Mouse (Mus musculus) common myeloid progenitor, adult 5-6 weeks (primary cell): ENCODE results near the gene Ppp3ca. TPM values are rescaled to one million over a fixed set of nuclear protein-coding genes. Genes with fewer than 3 reads are reported as not detected.
"Not testable (repeated sequence)": the region's sequence is repeated elsewhere in the genome, so short reads cannot be mapped to it uniquely, and the experiment has no call there.

Experiments
- ATAC-seq: replicated peaks from 2 replicates; pipeline ENCODE4 v1.8.0; 2016; ENCODE audit warnings: low read depth, mild to moderate bottlenecking, moderate TSS enrichment, inconsistent platforms; ENCODE audit not compliant: poor library complexity, severe bottlenecking
- total RNA-seq: library from RNA; stranded (forward); fragments of 200-1000, 187-1606 nt; gene quantifications from 2 replicates; pipeline ENCODE4 v1.2.3, GENCODE M21; 2017

The Ppp3ca gene
- total RNA-seq, 1 experiment from 2014 or later = 45.0 TPM

- ATAC-seq = peak; percentile 76
Measured at GRCm38 (mm10) chr3:136684191-136684958, 14.5 kb downstream of the Ppp3ca start.

GRCm38 (mm10) chr3:136686429-136686828 lies 16.5 kb downstream of the Ppp3ca start:
- no peak for ATAC-seq

DNA sequence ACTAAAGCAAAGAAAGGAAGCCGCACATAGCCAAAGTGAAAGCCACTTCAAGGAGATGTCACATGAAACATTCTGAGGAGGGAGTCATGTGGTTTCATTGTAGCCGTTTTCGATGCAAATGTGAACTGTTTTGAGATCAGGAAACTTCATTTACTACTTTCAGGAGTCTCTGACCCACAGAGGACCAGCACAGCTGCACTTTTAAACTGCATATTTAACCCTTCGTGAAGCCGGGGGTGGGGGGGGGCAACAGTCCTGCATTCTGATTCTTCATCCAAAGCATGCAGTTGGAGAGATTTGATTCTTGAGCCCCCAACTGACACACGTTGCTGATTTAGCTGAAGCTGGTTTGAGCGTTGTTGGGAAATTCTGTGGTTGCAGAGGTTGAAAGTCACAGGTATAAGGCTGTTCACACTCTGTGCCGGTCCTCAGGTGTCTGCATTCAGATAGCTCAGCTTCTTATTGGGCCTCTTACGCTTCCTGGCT lies 18.2 kb downstream of the Ppp3ca start:
- ATAC-seq = peak; percentile 19; the same call in 1 of the 2 replicates

GRCm38 (mm10) chr3:136689793-136690543 lies 20.0 kb downstream of the Ppp3ca start:
- peak; percentile 64 for ATAC-seq

- peak; percentile 43; the same call in 1 of the 2 replicates for ATAC-seq
Measured at GRCm38 (mm10) chr3:136691984-136692383, 22.1 kb downstream of the Ppp3ca start.

DNA sequence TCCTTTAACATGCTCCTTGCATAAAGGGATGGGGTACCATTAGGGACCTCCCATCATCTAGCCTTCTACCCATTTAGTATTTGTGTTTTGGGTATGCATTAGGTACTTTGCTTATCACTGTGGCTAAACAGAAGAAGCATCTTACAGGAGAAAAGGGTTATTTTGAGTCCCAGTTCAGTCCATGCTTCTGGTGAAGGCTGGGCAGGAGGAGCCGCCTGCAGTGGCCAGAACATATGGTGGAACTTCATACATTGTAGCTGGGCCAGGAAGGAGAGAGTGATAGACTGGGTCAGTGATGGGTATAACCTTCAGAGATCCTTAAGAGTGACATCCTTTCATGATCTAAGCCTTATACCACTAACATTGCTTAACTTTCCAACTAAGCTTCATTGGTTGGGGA lies 23.6 kb downstream of the Ppp3ca start:
- no peak for ATAC-seq

DNA sequence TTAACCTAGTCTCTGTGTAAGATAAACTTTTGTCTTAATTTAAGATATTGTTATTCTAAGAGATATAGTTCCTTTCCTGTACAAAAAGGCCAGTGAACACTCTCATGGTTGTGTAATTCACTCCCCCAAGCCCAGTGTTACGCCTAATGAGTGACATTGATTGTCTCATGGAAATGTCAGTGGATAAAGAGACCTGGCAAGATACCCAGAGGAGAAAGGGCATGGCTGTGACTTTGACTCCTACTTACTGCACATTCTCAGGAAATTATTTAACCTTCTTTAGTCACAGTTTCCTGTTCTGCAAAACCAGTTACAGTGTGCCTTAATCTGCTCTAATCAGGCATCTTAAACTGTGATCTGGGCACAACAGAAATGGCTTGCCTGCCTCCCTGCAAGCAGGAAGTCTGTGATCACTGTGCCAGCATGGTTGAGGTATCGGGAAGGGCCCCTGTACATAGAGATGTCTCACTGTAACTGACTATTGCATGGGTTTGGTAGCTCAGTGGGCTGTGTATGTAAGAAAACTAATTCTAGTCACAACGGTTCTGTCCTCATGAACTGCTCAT lies 27.8 kb downstream of the Ppp3ca start:
- peak; percentile 77 for ATAC-seq

DNA sequence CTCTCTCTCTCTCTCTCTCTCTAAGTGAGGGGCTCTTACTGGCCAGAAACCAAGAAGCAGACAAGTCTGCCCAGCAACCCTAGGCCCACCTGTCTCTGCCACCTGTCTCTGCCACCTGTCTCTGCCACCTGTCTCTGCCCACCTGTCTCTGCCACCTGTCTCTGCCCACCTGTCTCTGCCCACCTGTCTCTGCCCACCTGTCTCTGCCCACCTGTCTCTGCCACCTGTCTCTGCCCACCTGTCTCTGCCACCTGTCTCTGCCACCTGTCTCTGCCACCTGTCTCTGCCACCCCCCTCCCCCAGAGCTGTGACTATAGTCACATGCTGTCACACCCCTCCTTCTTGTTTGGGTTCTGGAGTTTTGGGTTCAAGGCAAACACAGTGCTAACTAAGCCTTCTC lies 29.8 kb downstream of the Ppp3ca start:
- not testable (repeated sequence) for ATAC-seq

DNA sequence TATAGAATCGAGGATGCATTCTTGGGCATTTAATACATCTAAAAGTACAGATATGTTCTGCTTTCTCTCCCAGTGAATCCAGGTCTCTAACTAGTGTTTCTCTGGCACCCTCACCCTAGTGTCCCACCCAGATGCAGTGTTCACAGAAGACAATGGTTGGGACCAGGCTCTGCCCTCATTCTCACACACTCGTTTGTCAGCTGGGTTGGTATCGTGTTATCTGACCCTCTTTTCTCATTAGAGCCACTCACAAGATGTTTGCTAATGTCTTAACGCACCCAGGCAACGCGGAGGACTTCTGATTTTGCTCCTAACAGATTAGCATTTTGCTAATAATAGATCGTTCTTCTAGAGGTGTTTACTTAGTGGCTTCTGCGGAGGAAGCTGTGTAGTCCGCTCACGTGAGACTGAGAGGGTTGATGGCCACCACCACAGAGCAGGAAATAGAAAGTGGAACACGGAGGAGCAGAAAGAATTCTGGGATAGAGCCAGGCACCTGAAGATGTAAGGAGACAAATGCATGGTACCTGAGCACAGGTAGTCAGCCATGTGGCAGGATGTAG lies 30.6 kb downstream of the Ppp3ca start:
- peak; percentile 48 for ATAC-seq

DNA sequence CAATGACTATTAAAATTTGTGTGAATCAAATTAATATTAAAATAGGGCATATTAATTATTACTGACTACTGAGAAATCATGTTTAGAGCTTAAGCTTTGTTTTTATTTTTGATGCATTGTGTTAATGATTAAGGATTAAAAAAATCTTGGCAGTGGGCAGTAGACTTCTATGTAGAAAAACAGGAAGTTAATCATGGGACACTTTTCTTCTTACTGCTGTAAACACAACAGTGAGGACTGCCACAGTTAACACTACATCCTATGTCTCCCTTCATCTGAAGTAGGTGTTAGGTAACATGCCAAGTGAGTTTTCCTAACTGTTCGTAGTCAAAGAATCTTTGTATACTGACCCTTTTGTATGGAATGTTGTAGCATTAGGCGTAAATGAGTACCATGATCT lies 32.9 kb downstream of the Ppp3ca start:
- ATAC-seq = peak; percentile 34; the same call in 1 of the 2 replicates

DNA sequence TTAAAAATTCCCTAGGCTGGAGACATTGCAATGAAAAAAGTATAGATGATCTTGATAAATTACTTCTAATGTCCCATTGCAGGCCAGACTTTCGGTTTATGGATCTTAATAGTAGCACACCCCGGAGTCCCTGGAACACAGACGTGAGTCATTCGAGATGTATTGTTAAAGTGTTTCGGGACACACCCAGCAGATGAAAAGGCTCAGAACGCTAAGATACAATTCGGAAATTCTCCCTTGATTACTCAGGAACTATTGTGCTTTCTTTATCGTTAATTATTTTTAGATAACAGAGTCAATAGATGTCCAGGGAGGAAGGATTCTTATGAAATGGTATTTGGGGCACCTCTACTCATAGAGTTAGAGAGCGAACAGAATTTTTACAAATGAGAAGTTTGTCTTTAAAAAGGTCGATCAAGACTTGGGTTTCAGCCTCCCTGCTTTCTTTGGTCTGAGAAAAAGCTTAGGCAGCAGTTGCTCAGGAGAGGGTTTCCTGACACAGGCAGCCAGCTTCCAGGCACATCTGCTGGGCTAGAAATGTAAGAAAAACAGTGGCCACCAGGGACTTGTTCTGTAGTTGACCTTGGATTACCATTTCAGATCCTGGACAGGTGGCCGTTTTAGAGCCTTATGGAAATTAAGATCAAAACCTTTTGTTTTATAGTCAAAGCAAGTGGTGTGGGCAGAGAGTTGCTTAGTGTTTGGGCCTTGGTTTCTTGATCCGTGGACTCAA lies 34.8 kb downstream of the Ppp3ca start:
- no peak for ATAC-seq

- ATAC-seq = no peak
Measured at GRCm38 (mm10) chr3:136706048-136706447, 36.1 kb downstream of the Ppp3ca start.

GRCm38 (mm10) chr3:136706771-136707170 lies 36.8 kb downstream of the Ppp3ca start:
- no peak for ATAC-seq

- ATAC-seq = no peak
Measured at GRCm38 (mm10) chr3:136707222-136708019, 37.5 kb downstream of the Ppp3ca start.

DNA sequence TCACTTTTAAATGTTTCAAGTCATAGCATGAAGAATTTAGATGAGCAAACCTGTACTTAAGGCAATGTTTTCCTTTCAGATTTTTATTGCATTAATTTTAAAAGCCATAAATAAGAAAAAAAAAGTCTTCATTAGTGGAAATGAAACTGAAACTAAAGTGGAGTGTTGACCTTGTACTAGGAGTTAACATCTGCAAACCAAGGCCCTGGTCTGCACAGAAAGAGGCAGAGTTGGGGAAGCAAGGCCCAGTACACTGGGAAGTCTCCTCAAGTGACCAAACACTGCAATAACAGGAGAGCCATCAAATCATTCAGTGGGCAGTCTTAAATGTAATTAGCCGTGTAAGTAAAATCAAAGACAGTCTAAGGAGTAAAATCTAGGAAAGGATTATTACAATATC lies 38.3 kb downstream of the Ppp3ca start:
- ATAC-seq = peak; percentile 65

- no peak for ATAC-seq
Measured at GRCm38 (mm10) chr3:136710310-136710906, 40.5 kb downstream of the Ppp3ca start.

GRCm38 (mm10) chr3:136714307-136715039 lies 44.5 kb downstream of the Ppp3ca start:
- no peak for ATAC-seq

DNA sequence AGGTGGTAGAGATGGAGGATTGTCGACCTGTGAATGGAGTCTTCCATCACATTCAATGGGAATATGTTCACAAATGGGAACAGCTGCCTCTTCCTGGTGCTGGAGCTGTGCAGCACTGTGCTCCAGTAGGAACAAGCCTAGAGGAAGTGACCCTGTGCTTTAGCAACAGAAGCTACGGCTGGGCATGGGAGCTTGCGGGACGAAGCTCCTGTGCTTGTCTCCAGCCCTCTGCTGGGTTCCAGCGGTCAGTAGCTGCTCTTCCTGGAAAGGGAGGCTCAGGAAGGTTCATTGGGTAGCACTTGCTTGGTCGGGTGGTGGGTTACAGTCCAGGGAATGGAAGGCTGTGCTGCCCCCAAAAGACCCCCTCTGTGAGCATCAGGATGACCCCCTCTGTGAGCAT lies 46.3 kb downstream of the Ppp3ca start:
- no peak for ATAC-seq
